Mouse (Mus musculus) urinary bladder, postnatal 25 days (tissue): ENCODE results near the gene Dnaja3.
A peak's percentile ranks its signal among the peaks of the same experiment; 100 is the strongest.

Source experiments
- DNase-seq: peaks from one replicate; pipeline ENCODE4 v3.0.0; 2022; ENCODE audit warnings: low spot score

Gene Dnaja3

DNA sequence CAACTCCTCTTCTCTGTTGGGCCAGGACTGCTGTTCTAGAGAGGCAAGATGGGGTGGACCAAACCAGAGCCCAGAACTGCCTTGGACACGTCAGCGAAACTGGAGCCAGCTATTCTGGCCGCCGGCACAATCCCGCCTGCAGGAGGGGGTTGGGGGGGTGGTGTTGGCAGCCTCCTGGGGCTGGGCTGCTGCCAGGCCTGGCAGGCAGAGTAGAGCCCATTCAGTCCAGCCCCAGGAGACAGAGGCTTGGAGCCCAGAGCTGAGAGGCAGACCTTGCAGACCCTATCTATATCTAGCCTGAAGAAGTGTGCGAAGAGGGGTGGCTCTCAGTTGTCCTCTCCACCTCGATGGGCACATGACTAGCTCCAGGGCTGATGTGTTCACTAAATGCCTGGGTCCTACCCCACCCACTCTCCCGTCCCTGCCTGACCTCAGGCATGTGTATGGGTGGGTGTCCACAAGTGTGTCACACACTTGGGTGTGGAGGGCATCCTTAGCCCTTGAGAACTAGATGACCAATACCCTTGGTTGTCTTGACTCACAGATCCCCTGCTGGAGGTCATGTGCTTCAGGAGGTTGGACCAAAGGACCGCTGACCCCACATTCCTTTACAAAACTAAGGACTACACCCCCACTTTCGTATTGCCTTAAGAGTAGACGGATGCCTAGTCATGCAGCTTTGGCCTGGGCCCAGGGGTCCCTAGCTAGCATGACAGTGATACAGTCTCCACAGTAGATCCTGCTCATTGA, 4.1 kb downstream of the Dnaja3 start:
- DNase-seq: peak; percentile 61

GRCm38 (mm10) chr16:4645867-4646266, 6.1 kb downstream of the Dnaja3 start:
- DNase-seq: no peak

- DNase-seq: no peak
These were observed 7.0 kb downstream of the Dnaja3 start for GRCm38 (mm10) chr16:4646831-4647230.

GRCm38 (mm10) chr16:4647651-4648141, 7.9 kb downstream of the Dnaja3 start:
- DNase-seq: no peak

DNA sequence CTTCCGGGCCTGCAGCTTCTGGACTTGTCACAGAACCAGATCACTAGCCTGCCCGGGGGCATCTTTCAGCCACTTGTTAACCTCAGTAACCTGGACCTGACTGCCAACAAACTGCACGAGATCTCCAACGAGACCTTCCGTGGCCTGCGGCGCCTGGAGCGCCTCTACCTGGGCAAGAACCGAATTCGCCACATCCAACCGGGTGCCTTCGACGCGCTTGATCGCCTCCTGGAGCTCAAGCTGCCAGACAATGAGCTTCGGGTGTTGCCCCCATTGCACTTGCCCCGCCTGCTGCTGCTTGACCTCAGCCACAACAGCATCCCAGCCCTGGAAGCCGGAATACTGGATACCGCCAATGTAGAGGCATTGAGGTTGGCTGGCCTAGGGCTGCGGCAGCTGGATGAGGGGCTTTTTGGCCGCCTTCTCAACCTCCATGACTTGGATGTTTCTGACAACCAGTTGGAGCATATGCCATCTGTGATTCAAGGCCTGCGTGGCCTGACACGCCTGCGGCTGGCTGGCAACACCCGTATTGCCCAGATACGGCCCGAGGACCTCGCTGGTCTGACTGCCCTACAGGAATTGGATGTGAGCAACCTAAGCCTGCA, 8.7 kb downstream of the Dnaja3 start:
- DNase-seq: no peak

- no peak for DNase-seq
These were observed 9.4 kb downstream of the Dnaja3 start for GRCm38 (mm10) chr16:4649211-4649610.

DNA sequence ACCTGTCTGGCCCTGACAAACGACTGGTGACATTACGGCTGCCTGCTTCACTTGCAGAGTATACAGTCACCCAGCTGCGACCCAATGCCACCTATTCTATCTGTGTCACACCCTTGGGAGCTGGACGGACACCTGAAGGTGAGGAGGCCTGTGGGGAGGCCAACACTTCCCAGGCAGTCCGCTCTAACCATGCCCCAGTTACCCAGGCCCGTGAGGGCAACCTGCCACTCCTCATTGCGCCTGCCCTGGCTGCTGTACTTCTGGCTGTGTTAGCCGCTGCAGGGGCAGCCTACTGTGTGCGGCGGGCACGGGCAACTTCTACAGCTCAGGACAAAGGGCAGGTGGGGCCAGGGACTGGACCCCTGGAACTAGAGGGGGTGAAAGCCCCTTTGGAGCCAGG, 9.9 kb downstream of the Dnaja3 start:
- DNase-seq: no peak

DNA sequence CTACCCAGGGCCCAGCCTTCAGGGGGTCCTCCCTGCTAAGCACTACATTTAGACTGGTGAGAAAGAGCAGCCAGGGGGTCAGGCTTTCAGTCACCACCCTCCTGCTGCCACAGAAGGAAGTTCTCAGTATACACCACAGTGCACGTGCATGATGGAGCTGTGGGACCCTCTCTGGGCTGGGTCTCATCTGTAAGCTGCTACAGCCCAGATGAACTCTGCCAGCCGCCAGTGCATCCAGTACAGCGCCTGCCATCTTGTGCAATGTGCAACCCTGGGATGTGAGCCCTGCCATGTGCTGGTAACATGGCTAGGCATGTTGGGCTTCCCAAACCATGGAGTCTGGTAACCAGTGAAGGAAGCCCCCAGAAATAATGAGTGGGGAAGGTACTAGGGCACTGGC, 10.4 kb downstream of the Dnaja3 start:
- no peak for DNase-seq

- DNase-seq: no peak
These were observed 11.3 kb downstream of the Dnaja3 start for GRCm38 (mm10) chr16:4651081-4651480.

GRCm38 (mm10) chr16:4651624-4652023, 11.8 kb downstream of the Dnaja3 start:
- no peak for DNase-seq

DNA sequence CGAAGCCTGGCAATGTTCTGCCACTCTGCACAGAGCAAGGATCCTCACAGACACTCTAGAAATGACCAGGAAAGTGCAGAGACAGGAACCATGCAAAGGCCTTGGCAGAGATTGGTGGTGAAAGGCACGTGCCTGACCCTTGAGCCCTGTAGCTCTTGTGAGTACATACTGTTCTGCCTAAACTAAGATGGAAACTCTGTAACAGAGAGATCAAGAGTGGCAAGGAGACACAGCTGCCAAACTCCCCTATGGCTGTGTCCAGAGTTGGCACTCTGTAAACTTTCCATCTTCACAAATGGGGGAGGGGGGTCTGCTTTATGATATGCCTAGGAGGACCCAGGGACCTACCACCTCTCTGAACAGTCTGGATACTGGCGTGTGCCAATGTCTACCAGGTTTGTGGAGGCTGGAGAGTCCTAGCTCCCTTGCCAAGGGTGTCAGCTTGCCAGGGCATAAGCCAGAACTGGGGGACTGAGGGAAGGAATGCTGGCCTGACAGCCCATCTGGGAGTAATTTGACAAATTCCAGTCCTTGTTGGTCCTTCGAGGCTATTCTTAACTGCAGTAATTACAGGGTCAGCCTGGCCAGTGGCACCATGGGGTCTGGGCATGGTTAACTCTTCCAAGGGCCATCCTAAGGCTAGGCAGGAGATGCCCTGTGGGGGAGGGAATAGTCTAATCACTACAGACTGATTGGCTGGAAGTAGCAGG, 13.1 kb downstream of the Dnaja3 start:
- DNase-seq: no peak

GRCm38 (mm10) chr16:4654706-4655105, 14.9 kb downstream of the Dnaja3 start:
- no peak for DNase-seq

- no peak for DNase-seq
These were observed 15.5 kb downstream of the Dnaja3 start for GRCm38 (mm10) chr16:4655251-4655734.

GRCm38 (mm10) chr16:4655764-4656570, 16.2 kb downstream of the Dnaja3 start:
- no peak for DNase-seq

DNA sequence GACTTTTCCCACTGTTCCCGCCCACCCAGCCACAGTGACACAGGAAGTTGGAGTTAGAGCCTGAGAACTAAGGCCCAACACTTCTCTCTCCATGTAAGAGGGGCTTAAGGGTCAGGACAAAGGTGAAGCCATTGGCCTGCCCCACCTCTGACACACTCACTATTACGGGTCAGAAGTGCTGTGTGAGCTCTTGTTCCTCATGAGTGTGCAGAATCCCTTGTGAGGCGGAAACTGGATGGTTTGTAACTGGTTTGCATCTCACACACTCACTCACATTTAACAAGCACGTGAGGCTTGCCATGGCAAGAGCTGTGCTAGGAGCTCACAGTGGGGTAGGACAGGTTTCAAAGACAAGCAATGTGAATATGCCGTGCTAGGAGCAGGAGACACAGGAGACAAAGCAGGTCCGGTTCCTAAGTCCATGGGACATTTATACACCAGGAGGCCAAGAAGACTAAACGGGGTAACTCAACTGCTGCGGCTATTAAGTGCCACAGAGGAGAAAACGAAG, 16.8 kb downstream of the Dnaja3 start:
- no peak for DNase-seq

- DNase-seq: no peak
These were observed 19.0 kb downstream of the Dnaja3 start for GRCm38 (mm10) chr16:4658781-4659245.

- no peak for DNase-seq
These were observed 19.5 kb downstream of the Dnaja3 start for GRCm38 (mm10) chr16:4659326-4659725.

DNA sequence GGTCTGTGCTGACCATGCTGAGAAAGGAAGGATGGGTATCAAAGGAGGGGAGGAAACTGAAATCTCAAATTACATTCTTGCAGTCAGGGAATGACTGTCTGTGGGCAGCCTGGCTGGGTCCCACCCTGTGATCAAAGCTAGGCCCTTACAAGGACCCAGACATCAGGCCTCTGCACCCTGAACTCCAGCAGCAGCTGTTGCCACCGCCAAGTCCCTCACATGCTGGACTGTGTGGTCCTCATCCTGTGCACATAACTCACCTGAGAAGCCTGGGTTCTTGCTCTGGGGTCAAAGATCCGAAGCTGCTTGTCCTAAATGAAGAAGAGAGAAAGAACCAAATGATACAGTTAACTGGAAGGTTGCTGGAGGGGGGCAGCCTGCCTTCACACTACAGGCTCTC, 21.8 kb downstream of the Dnaja3 start:
- DNase-seq: no peak

DNA sequence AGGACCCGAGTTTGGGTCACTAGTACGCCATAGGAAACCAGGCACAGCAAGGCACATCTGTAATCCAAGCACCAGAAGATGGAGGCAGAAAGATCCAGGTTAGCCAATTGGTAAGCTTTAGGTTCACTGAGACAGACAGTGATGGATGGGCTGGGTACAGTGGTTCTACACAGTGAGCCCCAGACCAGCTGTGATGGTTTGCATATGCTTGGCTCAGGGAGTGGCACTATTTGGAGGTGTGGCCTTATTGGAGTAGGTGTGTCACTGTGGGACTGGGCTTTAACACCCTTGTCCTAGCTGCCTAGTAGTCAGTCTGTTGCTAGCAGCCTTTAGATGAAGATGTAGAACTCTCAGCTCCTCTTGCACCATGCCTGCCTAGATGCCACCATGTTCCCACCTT, 24.0 kb downstream of the Dnaja3 start:
- no peak for DNase-seq

DNA sequence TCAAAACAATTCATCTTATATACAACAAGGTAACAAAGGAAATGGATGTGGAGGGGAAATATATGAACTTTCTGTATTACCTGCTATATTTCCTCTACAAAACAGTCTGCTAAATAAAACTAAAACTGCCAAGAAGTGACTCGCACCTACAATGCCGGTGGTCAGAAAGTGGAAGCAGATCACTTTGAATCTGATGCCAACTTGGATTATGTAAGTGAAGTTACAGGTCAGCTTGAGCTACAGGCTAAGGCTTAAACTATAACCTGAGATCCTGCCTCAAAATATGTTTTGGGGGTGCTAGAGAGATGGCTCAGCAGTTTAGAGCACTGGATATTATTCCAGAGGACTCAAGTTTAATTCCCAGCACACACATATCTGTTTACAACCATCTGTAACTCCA, 25.9 kb downstream of the Dnaja3 start:
- DNase-seq: no peak

GRCm38 (mm10) chr16:4667190-4667808, 27.5 kb downstream of the Dnaja3 start:
- peak; percentile 89 for DNase-seq
